Mouse (Mus musculus) heart, postnatal 0 days (tissue): ENCODE results near the gene Mpv17.

Experiments used
- CTCF ChIP-seq: IDR thresholded peaks from 2 replicates; pipeline ENCODE4 v1.5.1; 2016; ENCODE audit warnings: antibody characterized with exemption, control low read depth, low read depth
- EP300 ChIP-seq: IDR thresholded peaks from 2 replicates; pipeline ENCODE4 v1.6.1; 2016; ENCODE audit warnings: antibody characterized with exemption, low read depth

DNA sequence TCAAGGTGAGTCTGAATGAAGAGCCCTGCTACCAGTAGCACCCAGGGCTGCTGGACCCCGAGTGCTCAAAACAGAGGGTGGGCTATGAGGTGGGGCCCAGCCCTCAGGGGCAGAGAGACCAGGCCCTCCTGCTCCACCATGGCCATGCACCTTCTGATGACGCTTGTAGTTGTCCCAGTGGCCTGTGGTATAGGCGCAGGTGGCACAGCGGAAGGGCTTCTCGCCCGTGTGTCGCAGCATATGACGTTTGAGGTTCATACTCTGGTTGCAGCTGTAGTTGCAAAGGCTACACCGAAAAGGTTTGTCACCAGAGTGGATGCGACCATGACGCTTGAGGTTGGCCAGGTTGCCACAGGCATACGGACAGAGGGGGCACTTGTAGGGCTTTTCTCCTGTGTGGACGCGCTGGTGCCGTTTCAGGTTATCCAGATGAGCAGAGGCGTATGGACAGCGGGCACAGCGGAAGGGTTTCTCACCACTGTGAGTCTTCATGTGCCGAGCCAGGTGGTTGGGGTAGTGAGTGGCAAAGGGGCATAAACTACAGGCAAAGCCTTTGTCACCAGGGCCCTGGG, 45.4 kb upstream of the Mpv17 start:
- TF ChIP-seq CTCF: no peak
- TF ChIP-seq EP300: no peak
